Mouse (Mus musculus): ENCODE measurements at regions not wholly inside any gene's neighbourhood (a gene's known extent, or its start where the extent isn't known, plus 50 kb on each side); places are given as distances from the start of the nearest gene placed in this dataset.

GRCm38 (mm10) chr1:120795245-120795644 lies 193.0 kb downstream of the En1 start:
- TF ChIP-seq CTCF (IDR thresholded peaks at IDR 0.05; ENCODE audit: extremely low read depth, insufficient read depth, low read length): peak; percentile 23; the same call in 1 of the 2 replicates
- TF ChIP-seq POLR2A (IDR thresholded peaks at IDR 0.05; ENCODE audit: extremely low read depth, insufficient read depth, low read length): no peak

Measured in cortical plate, adult 2 months (tissue).